Mouse (Mus musculus) natural killer cell, adult 2 months (primary cell): Measurements from ENCODE around the gene Sis.

Experiments
- DNase-seq, 2 experiments: peaks; one replicate each; pipeline ENCODE4 v3.0.0; 2022; ENCODE audit warnings: low spot score in 2 of 2

Sis gene

DNA sequence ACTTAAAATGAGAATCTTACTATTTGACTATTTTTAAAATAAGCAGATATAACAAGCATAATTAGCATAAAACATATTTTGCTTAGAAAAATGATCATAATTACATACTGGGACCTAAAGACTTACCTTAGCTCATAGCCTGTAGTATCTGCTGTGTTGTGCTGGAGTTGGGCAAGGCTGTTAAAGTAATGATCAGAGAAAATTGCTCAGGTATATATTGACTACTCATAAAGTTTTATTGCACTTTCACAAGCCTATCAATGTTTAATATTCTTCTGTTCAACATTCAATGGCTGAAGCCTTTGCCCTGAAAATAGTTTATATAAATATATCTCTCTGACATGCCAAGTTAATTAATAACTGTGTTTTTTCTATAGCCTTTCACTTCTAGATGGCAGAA, at the start of gene Sis:
Gene Sis (minus strand): TSS at position 189 of the 400 bp plus-strand sequence.
- DNase-seq = no peak

DNA sequence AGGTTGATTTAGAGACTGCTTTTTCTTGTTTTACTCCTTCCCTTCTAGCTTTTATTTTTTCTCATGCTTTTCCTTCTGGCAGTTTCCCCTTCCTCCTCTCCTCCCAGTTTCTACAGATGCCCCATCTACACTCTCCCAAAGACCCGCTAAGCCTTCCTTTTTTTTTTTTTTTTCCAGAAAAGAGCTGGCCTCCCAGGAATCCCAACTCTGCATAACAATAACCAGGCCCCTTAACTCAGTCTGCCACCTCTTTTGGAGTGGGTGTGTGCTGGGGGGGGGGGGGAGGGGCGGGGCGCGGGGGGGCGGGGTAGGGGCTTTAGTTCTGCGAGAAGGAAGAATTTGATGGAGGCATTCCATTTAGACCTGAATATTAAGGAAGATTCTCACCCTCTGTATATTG, 38.4 kb upstream of the Sis start:
- DNase-seq = no peak

- DNase-seq = no peak
Observed at GRCm38 (mm10) chr3:73002933-73003696, 35.5 kb upstream of the Sis start.

GRCm38 (mm10) chr3:72997517-72997916, 29.9 kb upstream of the Sis start:
- DNase-seq = no peak

DNA sequence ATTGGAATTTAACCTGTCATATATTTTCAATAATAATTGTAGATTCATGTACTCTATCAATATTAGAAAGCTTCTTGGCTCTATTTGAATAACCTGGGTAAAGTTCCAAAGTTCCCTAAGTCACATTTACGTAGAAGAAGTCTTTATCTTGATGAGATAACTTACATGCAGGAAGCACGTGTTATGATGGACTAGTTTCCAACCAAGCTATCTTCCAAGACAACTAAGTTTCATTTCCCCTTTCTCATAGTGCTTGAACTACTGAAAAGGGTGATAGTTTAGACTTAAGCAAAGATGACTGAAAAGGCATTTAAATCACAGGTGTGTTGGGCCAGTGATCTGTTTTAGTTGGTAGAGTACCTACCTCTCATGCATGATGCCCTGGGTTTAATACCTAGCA, 23.3 kb upstream of the Sis start:
- DNase-seq = no peak

- DNase-seq = no peak
Observed at GRCm38 (mm10) chr3:72976602-72977001, 8.9 kb upstream of the Sis start.

DNA sequence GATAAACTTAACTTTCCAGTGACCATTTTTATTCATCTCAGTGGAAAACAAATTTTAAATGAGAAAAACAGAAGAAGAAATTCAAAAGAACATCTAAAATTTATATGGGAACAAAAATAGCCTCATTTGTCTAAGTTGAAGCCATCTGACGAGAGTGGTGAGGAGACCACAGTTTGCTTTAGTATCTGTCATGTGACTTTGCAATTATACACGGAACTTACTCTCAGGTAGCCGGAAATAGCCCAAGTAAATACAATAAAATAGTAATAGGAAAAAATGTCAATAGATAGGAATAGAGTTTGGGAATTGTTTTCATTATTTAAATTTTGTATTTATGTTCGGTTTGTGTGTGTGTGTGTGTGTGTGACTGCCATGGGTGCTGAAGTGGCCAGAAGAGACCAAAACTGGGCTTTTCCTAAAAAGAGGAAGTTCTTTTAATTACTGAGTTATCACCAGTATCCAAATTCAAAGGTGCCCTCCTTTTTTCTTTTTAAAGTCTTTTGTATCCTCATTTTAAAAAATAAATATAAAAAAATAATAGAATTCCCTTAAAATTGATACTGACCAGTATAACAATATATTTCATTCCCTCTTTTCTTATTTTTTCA, 48.6 kb downstream of the Sis start:
- DNase-seq = no peak

DNA sequence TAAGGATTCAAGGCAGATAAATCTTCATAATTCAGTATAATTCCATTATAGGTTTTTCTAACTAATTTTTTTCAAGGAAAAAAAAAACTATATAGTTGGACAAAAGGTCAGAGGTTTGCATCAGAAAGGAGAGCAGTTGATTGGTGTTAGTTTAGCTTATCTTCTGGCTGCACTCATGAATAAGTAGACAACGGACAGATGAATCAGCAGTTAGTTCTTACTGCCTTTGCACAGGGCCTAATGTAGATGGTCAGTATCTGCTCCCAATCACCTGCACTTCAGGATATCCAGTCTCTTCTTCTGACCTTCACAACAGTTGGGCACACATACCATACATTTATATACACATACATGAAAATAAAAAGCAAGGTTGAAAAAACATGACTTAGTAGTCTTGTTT, 85.2 kb downstream of the Sis start:
- no peak for DNase-seq

- no peak for DNase-seq
Observed at GRCm38 (mm10) chr3:72868141-72868540, 99.5 kb downstream of the Sis start.

DNA sequence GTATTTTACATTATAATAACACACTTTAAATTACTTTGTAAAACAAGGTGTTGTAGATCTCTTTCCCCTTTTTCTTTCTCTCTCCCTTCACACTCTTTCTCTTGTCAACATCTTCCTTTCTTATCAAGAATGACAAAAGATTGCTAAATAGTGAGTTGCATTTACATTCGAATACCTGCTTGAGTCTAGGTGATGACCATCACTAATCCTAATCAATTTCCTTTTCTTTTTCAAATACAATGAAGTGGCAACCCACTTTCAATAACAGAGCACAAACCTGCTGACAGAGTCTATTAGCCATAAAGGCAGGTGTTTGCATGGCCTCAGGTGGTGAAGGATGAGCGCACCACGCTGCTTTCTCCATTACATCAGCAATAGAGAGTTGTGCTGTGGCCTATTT, 108.9 kb downstream of the Sis start:
- DNase-seq = no peak

DNA sequence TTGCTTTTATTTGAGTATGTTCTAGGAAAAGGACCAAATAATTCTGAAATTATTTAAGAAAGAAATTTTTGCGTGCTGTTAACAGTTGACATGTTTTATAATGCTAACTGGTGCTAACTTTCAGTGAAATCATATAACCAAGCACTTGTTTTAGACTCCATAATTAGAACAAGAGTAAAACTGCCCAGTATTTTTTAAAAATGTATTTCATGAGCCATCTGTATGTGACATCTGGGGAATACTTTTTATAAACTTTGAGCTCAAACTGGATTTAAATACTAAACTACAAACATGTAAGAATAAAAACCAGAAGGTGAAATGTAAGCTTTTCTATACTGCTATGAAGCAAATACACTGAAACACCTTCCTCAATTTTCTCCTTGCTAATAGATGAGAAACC, 112.3 kb downstream of the Sis start:
- no peak for DNase-seq

DNA sequence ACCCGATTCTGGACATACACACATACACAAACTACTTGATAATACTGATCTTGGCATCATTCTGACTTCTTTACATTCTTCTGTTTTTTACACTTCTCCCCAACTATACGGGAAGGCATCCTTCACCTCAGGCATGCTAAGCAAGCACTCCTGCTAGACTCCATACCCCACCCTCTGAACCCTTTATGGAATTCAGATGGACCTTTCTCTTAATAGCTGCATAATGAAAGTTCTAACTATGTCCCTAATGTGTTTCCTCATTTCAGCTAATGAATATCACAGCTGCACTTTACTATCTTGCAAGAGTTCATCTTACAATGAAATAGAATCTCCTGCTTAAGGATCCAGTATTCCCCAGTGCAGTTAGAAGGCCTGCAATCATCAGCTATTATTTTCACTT, 127.0 kb downstream of the Sis start:
- DNase-seq = no peak
